Mouse (Mus musculus) heart, postnatal 36 days (tissue): ENCODE measurements around the gene Prmt3. TPM values are rescaled to one million over a fixed set of nuclear protein-coding genes. Genes with fewer than 3 reads are reported as not detected.

Experiments
- DNase-seq, 2 experiments: peaks; one replicate each; pipeline ENCODE4 v3.0.0; 2021 to 2022
- intact Hi-C: fragments of 180-260 bp; cut with DNase I; formaldehyde crosslinking; loops from one replicate; pipeline ENCODE4 v1.15.1; 2025
- total RNA-seq, 2 experiments: library from RNA; stranded (reverse); gene quantifications; 2 replicates each; pipeline ENCODE4 v1.2.3; 2021

The Prmt3 gene
- total RNA-seq, 2 experiments from 2014 or later, result 11.9 to 13.8 TPM

GRCm38 (mm10) chr7:49847939-49848338, 69.8 kb downstream of the Prmt3 start:
- no peak for DNase-seq
- intact Hi-C loops, result no loop called here

GRCm38 (mm10) chr7:49853342-49854181, 75.4 kb downstream of the Prmt3 start:
- no peak for DNase-seq
- intact Hi-C loops, result no loop called here

GRCm38 (mm10) chr7:49857347-49857746, 79.2 kb downstream of the Prmt3 start:
- no peak for DNase-seq
- intact Hi-C loops, result no loop called here

DNA sequence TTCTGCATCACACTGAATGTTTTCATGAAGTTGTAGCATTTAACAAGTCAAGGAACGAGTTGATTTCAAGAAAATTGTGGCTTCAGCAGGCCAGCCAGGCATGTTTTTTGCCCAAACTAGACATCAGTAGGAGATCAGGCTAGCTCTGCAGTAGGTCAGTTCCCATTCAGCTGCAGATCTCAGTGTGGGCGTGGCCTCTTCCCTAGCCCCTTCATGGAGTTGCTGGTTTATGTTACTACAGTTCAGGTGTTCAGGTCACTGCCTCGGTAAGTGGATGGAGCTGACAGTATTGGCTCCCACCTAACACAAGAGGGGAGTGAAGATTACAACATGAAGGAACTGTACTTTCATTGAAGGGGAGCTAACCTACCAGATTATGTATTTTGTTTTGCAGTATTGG, 80.1 kb downstream of the Prmt3 start:
- no peak for DNase-seq
- intact Hi-C loops, result no loop called here

DNA sequence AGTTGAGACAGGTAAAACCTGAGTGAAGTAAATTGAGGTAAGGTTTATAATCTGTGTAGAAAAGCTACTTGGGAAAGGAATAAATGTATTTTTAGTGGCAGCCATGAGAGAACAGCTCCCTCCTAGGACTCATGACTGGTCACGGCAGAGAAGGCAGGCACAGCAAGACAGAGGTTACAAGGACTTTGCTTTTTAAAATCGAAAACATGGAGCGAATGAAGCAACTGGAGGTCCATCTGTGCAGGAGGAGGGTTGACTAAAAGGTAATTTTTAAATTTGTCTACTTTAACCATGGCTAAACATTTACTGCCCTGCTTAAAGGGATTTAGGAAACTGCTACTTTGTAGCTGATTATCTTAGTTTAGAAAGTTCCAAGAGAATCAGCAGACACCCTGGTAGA, 81.7 kb downstream of the Prmt3 start:
- intact Hi-C loops, result no loop called here
- no peak for DNase-seq

GRCm38 (mm10) chr7:49861196-49861595, 83.0 kb downstream of the Prmt3 start:
- DNase-seq, result no peak
- intact Hi-C loops, result no loop called here

DNA sequence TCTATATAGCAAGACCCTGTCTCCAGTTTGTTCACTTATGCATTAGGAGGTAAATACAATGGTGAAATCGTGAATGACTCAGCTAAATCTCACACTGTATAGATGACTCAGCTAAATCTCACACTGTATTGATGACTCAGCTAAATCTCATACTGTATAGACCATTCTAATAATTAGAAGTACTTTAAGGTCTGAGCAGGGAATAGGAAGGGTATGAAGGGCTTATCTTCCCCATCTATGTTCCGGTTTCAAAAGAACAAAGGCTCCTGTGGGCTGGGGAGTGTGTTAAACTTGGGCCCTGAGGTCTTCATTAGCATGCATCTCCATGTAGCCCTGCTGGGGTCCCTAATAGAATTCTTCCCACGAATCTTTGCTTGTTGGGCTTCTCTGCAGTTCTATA, 85.6 kb downstream of the Prmt3 start:
- DNase-seq, result no peak
- intact Hi-C loops, result no loop called here

DNA sequence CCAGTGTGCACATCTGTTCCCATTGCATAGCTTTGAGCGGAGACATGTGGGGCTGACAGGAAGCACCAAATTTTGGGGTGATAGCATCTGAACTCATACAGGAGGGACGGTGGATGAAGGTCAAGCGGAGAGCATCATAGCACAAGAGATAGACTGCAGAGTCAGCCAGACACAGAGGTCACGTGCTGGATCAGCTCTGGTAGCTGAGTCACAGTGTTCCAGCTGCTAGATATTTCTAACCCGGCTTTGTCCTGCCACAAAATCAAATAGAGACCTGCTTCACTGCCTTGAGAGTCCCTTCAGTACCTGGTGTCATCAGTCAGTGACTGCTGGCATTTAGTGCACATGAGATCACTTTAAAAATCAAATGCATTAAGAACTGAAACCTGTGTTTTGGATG, 91.5 kb downstream of the Prmt3 start:
- no peak for DNase-seq
- intact Hi-C loops, result no loop called here

DNA sequence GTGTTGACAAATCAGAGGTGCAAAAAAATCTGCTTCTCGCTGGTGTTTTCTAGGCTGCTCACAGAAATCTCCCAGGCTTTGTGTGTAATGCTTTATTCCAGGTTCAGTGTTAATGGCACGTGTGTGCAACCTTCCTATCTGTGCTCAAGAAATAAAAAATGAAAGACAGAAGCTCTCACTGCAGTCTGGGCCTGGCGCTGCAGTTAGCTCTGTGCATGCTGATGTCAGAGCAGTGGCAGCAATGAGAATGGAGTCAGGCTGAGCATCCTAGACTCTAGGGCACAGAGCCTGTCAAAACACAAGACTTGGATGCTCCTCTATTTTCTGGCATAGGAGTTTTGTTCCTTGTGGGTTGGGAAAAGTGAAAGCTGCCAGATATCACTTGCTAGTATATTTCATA, 92.1 kb downstream of the Prmt3 start:
- intact Hi-C loops, result no loop called here
- no peak for DNase-seq

GRCm38 (mm10) chr7:49877307-49877706, 99.2 kb downstream of the Prmt3 start:
- intact Hi-C loops, result no loop called here
- no peak for DNase-seq

DNA sequence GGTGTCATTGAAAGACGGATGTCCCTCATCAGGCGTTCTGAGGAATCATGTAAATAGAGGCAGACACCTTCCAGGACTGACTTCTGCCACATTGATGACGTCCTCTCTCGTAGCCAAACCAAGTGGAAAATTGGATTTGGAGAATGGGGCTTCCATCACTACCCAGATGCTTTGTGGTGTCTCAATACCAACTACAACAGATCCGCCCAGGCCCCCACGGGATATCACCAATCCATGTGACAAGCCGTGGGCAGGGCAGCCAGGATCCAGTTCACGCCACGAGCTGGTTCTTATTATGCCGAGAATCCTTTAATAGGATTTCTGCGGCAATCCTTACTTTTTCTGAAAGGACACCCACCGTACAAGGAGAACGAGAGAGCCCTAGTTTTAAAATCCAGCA, 100.9 kb downstream of the Prmt3 start:
- intact Hi-C loops, result no loop called here
- no peak for DNase-seq

GRCm38 (mm10) chr7:49879998-49880707, 102.0 kb downstream of the Prmt3 start:
- DNase-seq, result no peak
- intact Hi-C loops, result no loop called here

GRCm38 (mm10) chr7:49882288-49882687, 104.1 kb downstream of the Prmt3 start:
- peak in 1 of 2 experiments; percentile 7 for DNase-seq
- intact Hi-C loops, result no loop called here

DNA sequence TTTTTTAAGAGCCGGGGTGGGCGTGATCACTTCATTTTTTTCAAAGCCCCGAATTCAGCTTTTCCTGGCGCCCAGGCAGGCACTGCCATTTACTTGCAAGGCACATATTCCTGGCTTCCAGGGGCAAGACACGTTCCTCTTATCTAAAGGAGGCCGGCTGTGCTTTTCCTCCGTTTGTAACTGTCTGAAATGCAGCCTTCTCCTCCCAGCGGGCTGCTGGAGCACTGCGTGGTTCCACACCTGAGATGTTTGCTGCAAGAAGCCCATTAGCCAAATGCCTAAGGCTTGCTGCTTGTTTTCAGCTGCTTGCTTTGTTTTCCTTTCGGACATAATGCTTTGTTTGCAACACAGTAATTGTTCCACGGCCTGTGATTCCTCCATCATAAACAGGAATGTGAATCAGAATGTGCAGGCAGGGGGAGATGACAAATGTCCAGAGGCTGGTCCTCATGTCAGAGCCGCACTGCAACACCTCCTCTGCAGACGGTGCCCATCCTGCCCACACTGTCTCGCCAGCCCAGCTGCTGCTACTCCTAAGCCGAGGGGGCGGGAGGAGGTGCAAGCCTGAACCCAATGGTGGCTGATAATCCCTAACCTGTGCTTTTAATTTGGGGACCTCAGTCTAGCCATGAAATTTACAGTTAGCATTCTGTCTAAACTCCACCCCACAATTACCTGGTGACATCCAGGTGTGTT, 104.7 kb downstream of the Prmt3 start:
- intact Hi-C loops, result no loop called here
- no peak for DNase-seq

DNA sequence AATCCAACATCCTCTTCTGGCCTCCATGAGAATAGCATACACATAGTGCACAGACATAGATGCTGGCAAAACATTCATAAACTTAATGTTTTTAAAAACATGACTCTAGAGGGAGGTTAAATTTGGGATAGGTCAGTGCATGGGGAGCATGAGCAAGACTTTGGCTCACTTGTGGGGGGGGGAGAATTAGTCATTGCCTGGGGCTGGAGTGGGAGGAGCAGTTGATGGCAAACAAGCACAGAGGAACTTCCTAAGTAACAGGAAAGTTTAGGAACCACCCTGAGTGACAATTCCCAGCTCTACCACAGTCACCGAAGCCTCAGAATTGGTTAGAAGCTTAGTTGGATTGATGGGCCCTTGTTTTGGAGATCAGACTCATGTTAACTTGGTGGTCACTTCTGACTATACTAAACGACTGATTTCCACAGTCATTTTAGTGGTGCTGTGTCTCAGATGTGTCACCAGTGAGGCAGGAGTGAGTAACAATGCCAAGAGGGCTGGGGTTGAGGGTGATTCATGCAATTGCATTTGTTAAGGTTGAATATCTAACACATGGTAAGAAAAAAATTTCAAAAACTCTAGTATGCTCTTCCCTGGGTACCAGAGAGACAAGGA, 109.7 kb downstream of the Prmt3 start:
- DNase-seq, result no peak

GRCm38 (mm10) chr7:49894786-49895185, 116.6 kb downstream of the Prmt3 start:
- intact Hi-C loops, result no loop called here
- no peak for DNase-seq

More for the DNA sequence above, 109.7 kb downstream of the Prmt3 start:
- intact Hi-C loops, result no loop called here

DNA sequence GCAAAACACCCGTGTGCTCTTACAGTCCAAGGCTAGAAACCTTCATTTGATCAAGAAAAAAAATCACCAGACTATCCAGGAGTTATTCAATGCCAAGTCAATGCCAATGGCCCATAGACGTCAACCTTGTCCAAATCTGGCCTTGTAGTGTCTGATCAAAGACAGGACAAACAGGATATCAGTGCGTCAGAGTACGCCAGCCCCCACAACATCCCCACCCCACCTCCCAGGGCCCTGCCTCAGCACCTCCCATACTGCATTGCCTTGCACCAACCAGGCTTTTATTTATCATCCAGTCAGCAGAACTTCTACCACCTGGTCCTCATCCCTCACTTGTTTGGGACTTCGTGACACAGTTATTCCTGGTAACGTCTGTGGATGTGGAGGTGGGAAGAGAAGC, 117.2 kb downstream of the Prmt3 start:
- intact Hi-C loops, result no loop called here
- no peak for DNase-seq

DNA sequence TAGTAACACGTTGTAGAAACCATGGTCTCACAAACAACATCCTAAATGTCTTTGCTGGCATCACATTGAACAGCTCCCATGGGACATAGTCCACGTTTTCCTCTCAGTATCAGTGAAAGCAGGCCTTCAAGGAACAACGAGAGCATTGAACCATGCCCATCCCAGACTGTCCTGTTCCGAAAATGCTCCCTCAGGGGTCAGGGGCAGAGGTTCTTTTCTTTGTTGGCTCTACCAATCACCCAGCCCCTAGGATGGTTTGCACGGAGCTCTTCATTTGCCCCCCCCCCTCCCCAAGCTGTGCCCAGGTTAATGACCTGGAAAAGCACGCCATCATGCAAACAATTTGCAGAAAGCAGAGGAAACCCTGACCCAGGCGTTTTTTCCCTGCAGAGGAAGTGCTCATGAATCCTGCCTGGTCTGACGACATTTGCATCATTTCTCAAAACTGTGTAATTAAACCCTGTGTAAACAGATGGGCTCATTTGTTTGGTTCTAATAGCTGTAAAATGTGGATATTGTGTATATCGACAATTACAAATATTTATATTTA, 123.9 kb downstream of the Prmt3 start:
- intact Hi-C loops, result no loop called here

DNA sequence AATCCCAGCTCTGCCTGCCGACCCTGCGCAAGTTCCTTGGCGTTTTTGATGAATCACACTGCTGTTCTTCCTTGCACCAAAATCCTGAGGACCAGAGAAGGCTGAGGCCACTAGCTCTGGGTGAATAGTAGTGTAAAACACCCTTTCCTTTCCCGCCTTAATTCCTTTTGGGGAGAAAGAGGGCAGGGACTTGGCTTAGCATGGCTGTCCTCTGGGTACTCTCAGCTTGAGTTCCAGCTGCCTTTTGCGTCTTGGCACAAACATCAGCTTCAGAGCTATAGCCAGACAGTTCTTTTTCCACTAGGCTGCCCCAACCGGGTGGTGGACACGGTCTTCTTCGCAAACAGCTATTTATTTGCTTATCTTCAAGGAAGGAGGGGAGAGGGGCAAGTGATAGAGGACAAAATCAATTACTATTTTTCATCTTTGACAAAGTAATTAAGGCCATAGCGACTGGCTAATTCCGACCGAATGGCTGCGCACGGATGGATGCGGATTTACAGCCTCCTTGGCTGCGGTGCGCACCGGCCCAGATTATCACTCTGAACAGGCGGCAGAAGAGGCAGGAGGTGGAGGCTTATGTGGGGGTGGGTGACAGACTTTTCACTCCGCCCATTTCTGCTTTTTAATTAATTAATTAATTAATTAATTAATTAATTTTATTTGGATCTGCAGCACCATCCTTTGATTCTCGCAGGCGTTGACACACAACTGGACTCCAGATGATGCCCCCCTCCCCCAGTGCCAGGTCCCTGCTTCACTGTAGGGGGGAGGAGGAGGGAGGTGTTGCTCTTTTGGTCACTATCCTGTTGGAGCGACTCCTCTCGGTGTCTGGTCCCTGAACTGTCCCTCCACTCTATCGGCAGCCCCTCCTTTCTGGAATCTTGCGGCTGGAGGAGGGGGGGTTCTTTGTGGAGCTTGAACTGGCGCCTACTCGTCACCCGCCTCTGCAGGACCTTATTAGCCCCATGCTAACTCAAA, 129.3 kb downstream of the Prmt3 start:
- DNase-seq, result no peak
- intact Hi-C loops, result no loop called here

More for the DNA sequence above, 123.9 kb downstream of the Prmt3 start:
- no peak for DNase-seq
